Mouse (Mus musculus): ENCODE measurements around the gene Apba2. TPM values are rescaled to one million over a fixed set of nuclear protein-coding genes. Genes with fewer than 3 reads are reported as not detected.

The Apba2 gene
- polyA plus RNA-seq, 1 experiment, result 0.65 TPM

GRCm38 (mm10) chr7:64694937-64695336 is 193.4 kb downstream of the Apba2 start:
- Histone ChIP-seq H3K4me1 (ENCODE audit: control insufficient read depth, insufficient read depth, low read length) (no peaks in the 10 kb centered on the region), H3K4me3 (ENCODE audit: insufficient read depth, low read length) (no peak overlapping the region), H3K27ac (ENCODE audit: insufficient read depth, low read length) (no peak overlapping the region)
- TF ChIP-seq POLR2A (IDR thresholded peaks at IDR 0.05; ENCODE audit: low read depth, low read length), result no peak
- TF ChIP-seq CTCF (IDR thresholded peaks at IDR 0.05; ENCODE audit: borderline replicate concordance, insufficient read depth, low read length), result no peak

- no peak overlapping the region for H3K27ac ChIP-seq (ENCODE audit: insufficient read depth, low read length)
- H3K4me3 ChIP-seq (ENCODE audit: insufficient read depth, low read length), result no peak overlapping the region
- no peaks in the 10 kb centered on the region for H3K4me1 ChIP-seq (ENCODE audit: control insufficient read depth, insufficient read depth, low read length)
- TF ChIP-seq POLR2A (IDR thresholded peaks at IDR 0.05; ENCODE audit: low read depth, low read length), result no peak
- TF ChIP-seq CTCF (IDR thresholded peaks at IDR 0.05; ENCODE audit: borderline replicate concordance, insufficient read depth, low read length), result no peak
Observed at GRCm38 (mm10) chr7:64696521-64697281, 195.2 kb downstream of the Apba2 start.

- no peaks in the 10 kb centered on the region for H3K4me1 ChIP-seq (ENCODE audit: control insufficient read depth, insufficient read depth, low read length)
- no peak for TF ChIP-seq CTCF (IDR thresholded peaks at IDR 0.05; ENCODE audit: borderline replicate concordance, insufficient read depth, low read length)
- H3K27ac ChIP-seq (ENCODE audit: insufficient read depth, low read length), result no peak overlapping the region
- no peak overlapping the region for H3K4me3 ChIP-seq (ENCODE audit: insufficient read depth, low read length)
Observed at GRCm38 (mm10) chr7:64697791-64698337, 196.4 kb downstream of the Apba2 start.

GRCm38 (mm10) chr7:64704060-64704595 is 202.6 kb downstream of the Apba2 start:
- no peak overlapping the region for H3K4me3 ChIP-seq (ENCODE audit: insufficient read depth, low read length)
- no peak overlapping the region for H3K27ac ChIP-seq (ENCODE audit: insufficient read depth, low read length)
- no peaks in the 10 kb centered on the region for H3K4me1 ChIP-seq (ENCODE audit: control insufficient read depth, insufficient read depth, low read length)
- TF ChIP-seq POLR2A (IDR thresholded peaks at IDR 0.05; ENCODE audit: low read depth, low read length), result no peak
- no peak for TF ChIP-seq CTCF (IDR thresholded peaks at IDR 0.05; ENCODE audit: borderline replicate concordance, insufficient read depth, low read length)

- Histone ChIP-seq H3K4me1 (ENCODE audit: control insufficient read depth, insufficient read depth, low read length) (no peaks in the 10 kb centered on the region), H3K27ac (ENCODE audit: insufficient read depth, low read length) (no peak overlapping the region), H3K4me3 (ENCODE audit: insufficient read depth, low read length) (no peak overlapping the region)
- TF ChIP-seq CTCF (IDR thresholded peaks at IDR 0.05; ENCODE audit: borderline replicate concordance, insufficient read depth, low read length) (no peak), POLR2A (IDR thresholded peaks at IDR 0.05; ENCODE audit: low read depth, low read length) (no peak)
Observed at GRCm38 (mm10) chr7:64708176-64708575, 206.7 kb downstream of the Apba2 start.

- Histone ChIP-seq H3K4me3 (ENCODE audit: insufficient read depth, low read length) (no peak overlapping the region), H3K27ac (ENCODE audit: insufficient read depth, low read length) (no peak overlapping the region), H3K4me1 (ENCODE audit: control insufficient read depth, insufficient read depth, low read length) (no peaks in the 10 kb centered on the region)
- TF ChIP-seq POLR2A (IDR thresholded peaks at IDR 0.05; ENCODE audit: low read depth, low read length) (no peak), CTCF (IDR thresholded peaks at IDR 0.05; ENCODE audit: borderline replicate concordance, insufficient read depth, low read length) (peak; percentile 39; the same call in 1 of the 2 replicates)
Observed at GRCm38 (mm10) chr7:64709520-64710262, 208.2 kb downstream of the Apba2 start.

GRCm38 (mm10) chr7:64716286-64716685 is 214.8 kb downstream of the Apba2 start:
- no peaks in the 10 kb centered on the region for H3K4me1 ChIP-seq (ENCODE audit: control insufficient read depth, insufficient read depth, low read length)
- no peak overlapping the region for H3K4me3 ChIP-seq (ENCODE audit: insufficient read depth, low read length)
- TF ChIP-seq CTCF (IDR thresholded peaks at IDR 0.05; ENCODE audit: borderline replicate concordance, insufficient read depth, low read length) (no peak), POLR2A (IDR thresholded peaks at IDR 0.05; ENCODE audit: low read depth, low read length) (no peak)
- no peak overlapping the region for H3K27ac ChIP-seq (ENCODE audit: insufficient read depth, low read length)

- Histone ChIP-seq H3K4me3 (ENCODE audit: insufficient read depth, low read length) (no peak overlapping the region), H3K27ac (ENCODE audit: insufficient read depth, low read length) (no peak overlapping the region), H3K4me1 (ENCODE audit: control insufficient read depth, insufficient read depth, low read length) (no peaks in the 10 kb centered on the region)
- TF ChIP-seq CTCF (IDR thresholded peaks at IDR 0.05; ENCODE audit: borderline replicate concordance, insufficient read depth, low read length) (no peak), POLR2A (IDR thresholded peaks at IDR 0.05; ENCODE audit: low read depth, low read length) (no peak)
Observed at GRCm38 (mm10) chr7:64723313-64723712, 221.8 kb downstream of the Apba2 start.

GRCm38 (mm10) chr7:64724409-64724808 is 222.9 kb downstream of the Apba2 start:
- Histone ChIP-seq H3K4me1 (ENCODE audit: control insufficient read depth, insufficient read depth, low read length) (no peaks in the 10 kb centered on the region), H3K4me3 (ENCODE audit: insufficient read depth, low read length) (no peak overlapping the region), H3K27ac (ENCODE audit: insufficient read depth, low read length) (no peak overlapping the region)
- no peak for TF ChIP-seq CTCF (IDR thresholded peaks at IDR 0.05; ENCODE audit: borderline replicate concordance, insufficient read depth, low read length)
- no peak for TF ChIP-seq POLR2A (IDR thresholded peaks at IDR 0.05; ENCODE audit: low read depth, low read length)

Measured in embryonic fibroblast, embryonic 13.5 days (primary cell).